Mouse (Mus musculus) layer of hippocampus, postnatal 36 days (tissue): Measurements from ENCODE around the gene Slc6a16. TPM values are rescaled to one million over a fixed set of nuclear protein-coding genes. Genes with fewer than 3 reads are reported as not detected.
"Not testable (repeated sequence)": the region's sequence is repeated elsewhere in the genome, so short reads cannot be mapped to it uniquely, and the experiment has no call there.

Experiments
- DNase-seq, 2 experiments: peaks; one replicate each; pipeline ENCODE4 v3.0.0; 2022
- total RNA-seq, 2 experiments: library from RNA; stranded (reverse); gene quantifications; 2 replicates each; pipeline ENCODE4 v1.2.3; 2021

The Slc6a16 gene
- total RNA-seq, 2 experiments from 2014 or later, result 2.0 to 2.8 TPM

DNA sequence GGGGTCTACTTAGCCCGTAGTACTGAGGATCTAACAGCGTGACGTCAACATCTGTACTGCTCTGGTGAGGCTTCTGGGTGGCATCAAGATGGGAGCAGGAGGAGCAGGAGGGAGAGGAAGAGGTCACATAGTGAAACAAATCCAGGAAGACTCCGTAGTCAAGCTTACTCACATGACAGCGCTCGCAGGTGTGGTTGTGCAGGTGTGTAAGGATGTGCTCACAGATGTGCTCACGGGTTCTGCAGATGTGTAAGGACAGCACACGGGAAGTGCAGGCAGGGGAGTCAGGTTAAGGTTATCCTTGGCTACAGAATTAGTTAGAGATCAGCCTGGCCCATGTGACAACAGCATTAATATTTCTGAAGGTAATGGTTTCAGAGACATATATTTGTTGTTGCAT is 12.9 kb downstream of the Slc6a16 start:
- DNase-seq, result no peak

DNA sequence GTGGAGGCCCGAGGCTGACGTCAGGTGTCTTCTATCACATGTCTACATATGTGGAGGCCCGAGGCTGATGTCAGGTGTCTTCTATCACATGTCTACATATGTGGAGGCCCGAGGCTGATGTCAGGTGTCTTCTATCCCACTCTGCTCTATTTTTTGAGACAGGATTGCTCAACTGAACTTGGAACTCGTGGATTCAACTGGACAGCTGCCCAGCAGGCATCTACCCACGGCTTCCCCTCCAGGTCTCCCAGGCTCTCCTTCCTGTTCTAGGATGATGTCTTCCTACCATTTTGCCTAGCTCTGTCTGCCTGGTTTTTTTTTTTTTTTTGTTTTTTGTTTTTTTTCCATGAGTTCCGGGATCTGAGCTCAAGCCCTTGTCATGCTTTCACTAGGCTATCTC is 14.9 kb downstream of the Slc6a16 start:
- DNase-seq, result not testable (repeated sequence)

DNA sequence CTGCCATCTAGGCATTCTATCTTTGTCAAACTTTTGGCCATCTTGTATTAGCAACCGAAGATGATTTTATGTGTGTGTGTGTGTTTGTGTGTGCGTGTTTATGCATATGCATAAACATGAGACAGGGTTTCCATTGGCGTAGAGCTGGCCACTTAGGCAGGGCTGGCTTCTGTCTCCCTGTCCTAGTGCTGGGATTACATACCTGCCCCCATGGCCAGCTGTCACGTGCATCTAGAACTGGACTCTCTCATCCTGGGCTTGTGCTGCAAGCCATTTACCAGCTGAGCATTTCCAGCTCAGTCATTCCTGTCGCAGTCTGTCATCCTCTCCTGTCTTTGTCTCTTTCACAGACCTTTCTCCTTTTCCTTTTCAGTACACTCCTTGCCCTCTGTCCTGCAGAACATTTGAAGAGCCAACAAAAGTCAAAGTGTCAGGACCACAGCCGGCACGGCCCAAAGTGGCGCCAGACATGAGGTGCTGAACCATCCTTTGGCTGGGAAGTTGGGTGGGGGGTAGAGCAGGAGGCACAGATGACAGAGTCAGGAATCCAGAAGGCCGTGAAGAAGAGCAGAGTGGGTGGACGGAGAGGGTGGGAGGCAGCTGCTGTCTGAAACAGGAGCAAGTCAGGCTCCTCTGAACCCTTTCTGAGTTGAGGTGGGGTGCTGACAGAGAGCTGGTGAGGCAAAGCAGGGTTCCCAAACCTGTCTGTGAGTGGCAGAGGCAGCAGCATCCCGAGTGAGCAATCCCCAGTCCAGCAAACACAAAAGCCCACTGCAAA is 16.4 kb downstream of the Slc6a16 start:
- peak; percentile 48 to 60 for DNase-seq

DNA sequence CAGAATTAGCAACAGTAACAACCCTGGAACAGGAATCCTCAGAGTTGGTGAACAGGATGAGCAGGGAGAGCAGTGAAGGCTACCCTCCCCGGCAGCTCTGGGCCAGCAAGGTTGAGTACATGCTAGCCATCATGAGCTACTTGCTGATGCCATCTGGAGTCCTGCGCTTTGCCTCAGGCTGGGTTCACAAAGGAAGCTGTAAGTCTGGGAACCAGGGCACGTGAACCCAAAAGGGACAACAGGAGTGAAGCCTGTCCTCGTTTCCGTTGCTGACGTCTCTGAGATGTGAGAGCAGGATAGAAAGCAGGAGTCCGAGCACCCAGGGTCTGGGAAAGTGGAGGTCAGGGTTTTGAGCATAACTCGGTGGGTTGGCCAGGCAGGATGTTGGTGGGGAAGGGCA is 18.4 kb downstream of the Slc6a16 start:
- DNase-seq, result no peak

DNA sequence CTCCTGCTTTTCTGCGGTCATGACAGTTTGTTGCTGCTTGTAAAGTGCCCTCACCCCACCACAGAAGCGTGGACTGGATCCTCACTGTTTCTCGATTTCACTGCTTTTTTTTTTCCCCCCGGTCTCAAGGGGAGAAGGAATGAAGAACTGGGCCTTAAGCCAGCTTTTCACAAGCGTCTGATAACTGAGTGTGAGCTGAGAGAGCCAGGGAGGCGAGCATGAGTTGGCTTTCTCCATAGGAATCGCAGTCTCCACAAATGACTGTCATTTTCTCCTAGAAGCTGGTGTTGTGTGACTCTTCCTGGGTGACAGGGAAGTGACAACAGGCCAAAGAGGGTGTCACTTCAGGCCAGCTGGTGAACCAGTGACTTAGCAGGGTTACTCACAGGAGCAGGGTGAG is 21.4 kb downstream of the Slc6a16 start:
- DNase-seq, result no peak

DNA sequence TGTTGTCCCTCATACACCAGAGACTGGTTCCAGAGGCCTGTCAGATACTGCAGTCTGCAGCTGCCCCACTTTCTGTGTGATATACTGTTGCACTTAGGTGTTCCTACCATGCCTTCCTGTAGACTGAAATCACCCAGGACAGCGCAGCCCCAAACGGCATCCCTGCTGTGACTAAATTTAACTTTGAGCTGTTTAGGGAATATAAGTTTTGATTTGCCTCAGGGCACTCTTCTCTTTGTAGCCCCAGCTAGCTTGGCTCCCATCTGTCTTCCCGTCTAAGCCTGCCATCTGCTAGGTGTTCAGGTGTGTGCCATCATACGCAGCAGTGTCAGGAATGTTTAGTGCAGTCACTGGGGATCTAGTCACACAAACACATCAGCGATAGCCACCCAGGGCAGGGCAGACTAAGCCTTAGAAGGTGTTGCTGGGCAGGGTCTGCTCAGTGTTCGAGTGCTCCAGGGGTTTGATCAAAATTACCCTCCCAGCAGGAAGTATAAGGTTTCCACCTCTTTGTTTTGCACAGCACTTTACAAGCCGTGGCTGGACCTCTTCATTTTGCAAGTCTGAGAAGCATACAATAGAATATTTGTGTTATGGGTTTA is 22.2 kb downstream of the Slc6a16 start:
- DNase-seq, result no peak

DNA sequence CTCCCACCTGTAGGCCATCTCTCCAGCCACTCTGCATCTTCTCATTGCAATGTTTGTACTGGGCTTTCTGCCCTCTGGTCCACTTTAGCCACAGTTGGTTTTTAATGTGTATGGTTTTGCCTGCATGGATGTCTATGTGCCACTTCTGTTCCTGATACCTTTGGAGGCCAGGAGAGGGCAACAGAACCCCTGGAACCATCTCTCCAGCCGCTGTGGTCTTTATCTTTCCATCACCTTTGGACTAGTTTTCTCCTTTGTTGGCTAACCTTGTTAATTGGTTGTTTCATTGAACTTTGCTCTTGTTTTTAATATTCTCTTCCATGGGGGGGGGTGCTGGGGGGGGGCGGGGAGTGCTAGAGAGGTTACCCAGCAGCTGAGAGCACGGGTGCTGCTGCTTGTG is 23.5 kb downstream of the Slc6a16 start:
- no peak for DNase-seq

DNA sequence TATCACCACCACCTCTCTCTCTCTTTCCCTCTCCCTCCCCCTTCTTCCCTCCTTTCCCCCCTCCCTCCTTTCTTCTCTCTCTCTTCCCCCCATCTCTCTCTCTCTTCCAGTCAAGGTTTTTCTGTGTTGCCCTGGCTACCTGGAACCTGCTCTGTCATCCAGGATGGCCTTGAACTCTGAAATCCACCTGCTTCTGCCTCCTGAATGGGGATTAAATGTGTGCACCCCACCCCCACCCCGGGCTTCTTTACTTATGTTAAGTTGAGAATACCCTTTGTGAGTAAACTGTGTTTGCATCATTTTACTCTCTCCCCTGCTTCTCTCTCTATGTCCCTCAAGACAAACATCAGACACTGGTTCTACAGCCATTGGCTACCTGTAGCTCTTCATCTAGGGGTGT is 24.6 kb downstream of the Slc6a16 start:
- DNase-seq, result no peak

DNA sequence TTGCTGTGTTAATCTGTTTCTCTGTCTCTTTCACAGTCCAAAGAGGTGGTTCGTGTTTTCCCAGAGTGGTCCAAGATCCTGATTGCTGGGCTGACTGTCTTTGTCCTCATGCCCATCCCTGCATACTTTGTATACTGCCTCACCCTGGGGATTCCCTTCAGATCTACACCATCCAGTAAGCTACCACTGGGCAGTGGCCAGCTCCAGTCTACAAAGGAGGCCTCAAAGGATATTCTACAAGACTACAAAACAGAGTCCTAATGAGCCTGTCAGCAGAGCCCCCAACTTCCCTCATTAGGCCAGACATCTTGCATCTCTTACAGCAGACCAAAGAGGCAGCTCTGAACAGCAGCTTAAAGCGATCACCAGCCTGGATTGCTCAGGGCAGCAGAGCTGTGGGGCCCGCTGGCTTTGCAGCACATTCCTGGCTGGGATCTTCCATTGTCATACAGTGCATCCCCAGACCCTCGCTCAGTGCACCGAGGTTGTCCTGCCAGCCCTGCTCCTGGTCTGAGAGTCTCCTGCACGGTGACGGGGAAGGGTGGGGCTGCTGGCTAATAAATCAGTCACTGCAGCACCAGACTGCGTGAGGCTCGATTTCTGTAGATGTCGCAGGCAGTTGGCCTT is 32.0 kb downstream of the Slc6a16 start:
- no peak for DNase-seq

DNA sequence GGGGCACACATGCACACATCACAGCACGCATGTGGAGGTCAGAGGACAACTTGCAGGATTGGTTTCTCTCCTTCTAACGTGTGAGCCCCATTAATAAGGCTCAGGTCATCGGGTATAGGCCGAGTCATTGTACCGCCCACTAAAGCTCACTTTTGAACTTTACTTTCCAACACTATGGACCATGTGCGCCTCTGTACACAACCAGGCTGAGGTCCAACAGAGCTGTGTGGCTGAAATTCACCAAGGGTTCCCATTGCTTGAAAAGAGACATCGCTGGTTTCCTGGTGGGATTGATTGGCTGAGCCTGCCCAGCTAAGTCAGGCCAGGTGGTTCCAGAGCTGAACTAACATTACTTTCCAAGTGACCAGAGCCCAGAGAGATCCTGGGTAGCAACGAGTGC is 32.8 kb downstream of the Slc6a16 start:
- no peak for DNase-seq

DNA sequence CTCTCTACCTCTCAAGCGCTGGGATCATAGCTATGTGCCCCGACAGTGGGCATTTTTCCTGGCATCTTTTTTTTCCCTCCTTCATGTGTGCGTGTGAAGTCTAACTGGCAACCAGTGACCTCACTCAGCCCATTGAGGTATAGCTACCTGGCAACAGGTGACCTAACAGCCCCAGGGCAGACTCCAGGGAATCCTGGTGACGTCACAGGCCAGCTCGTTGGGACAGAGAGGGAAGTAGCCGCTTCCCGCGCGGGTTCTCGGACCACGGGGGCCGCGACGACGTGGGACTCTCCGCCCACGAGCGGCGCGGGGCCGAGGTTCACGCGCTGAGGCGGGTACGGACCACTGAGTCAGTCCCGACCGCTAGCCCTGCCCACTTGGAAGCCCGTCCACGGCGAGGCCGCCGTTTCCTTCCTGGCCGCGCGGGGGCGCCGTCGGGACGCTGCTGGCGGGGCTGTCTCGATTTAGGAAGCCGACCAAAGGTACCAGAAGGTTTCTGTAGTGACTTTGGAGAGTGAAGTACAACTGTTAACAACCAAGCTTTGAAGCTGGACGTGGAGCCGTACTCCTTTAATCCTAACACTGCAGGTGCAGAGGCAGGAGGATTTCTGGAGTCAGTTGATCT is 36.4 kb downstream of the Slc6a16 start, which contains the start of gene Slc6a21:
Gene Slc6a21, plus strand, starts transcription at position 378 of the 625 bp plus-strand sequence.
- peak; percentile 63 to 70 for DNase-seq

DNA sequence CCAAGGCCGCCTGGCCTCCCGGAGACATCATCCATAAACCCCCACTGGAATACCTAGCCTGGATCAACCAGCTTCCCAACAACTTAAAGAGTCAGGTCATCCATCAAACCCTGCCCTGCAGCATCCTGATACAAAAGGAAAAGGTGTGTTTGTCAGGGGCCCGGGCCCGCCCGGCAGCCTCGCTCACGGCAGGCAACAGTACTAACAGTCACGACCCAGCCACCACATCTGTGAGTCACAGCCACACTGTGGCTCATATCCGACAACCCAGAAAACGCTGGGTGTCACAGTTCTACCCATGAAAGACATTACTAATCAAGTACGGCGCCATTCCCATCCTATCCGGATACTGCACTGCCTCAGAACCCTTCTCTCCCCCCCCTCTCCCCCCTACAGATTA is 45.6 kb downstream of the Slc6a16 start:
- DNase-seq, result no peak

DNA sequence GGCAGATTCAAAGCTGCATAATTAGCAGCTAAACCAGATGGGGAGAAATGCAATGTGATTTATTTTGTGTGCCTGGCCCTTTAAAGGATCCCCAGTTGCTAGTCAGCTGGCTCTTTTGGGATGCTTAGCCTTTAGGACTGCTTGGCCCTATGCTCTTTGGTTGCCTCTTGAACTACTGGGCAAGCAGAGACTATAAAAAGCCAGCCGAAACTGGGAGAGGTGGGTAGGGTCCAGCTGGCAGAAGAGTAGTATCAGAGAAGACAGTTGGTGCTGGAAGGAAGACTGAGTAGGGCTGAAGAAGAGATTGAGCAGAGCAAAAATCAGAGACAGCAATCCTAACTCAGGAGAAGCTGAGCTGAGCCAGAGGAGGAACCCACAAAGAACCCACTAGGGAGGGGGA is 55.7 kb downstream of the Slc6a16 start:
- DNase-seq, result no peak

DNA sequence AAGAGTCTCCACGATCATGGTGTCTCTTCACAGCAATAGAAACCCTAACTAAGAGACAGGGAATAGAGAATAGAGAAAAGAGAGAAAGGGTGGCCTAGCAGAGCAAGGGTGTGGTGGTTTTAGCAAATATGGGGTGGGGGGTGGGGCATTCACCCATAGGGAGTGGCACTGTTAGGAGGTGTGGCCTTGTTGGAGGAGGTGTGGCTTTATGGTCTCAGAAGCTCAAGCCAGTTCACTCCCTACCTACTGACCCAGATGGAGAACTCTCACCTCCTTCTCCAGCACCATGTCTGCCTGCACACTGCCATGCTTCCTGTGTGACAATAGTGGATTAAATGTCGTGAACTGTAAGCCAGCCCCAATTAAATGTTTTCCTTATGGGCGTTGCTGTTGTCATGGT is 56.7 kb downstream of the Slc6a16 start:
- DNase-seq, result no peak

DNA sequence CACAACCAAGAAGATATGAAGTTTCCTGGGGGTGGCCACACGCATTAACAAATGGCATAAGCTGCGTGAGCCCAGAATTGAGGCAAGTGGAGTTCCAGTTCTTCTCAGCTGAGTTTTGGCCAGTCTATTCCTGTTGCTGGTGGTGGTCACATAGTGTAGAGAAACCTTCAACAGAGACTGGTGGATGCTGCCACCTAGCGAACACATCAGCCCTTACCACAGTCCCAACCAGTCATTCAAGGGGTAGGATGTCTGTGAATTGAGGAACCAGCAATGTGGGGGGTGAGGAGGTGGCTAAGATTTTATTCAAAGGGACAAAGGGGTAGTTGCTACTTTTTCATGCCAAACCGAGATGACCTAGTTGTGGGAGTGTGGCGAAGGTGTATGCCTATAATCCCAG is 58.9 kb downstream of the Slc6a16 start:
- DNase-seq, result peak; percentile 62 to 64

DNA sequence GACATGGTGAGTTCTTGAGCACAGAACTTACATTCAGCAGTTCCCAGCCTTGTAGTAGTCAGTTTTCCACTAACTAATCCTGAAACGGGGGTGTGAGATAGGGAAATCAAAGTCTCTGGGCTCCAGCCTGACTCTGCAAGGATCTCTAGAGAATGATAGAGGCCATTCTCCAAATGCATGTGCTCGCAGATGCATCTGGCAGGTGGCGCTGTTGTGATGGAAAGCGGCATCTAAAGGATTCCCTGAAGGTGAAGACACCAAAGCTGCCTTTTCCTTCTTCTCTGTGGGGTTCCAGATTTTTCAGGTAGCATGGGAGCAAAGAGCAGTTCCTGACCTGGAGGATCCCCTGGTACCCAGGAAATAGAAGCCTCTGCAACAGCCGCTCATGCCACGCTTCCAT is 59.4 kb downstream of the Slc6a16 start:
- DNase-seq, result peak; percentile 66 to 69

DNA sequence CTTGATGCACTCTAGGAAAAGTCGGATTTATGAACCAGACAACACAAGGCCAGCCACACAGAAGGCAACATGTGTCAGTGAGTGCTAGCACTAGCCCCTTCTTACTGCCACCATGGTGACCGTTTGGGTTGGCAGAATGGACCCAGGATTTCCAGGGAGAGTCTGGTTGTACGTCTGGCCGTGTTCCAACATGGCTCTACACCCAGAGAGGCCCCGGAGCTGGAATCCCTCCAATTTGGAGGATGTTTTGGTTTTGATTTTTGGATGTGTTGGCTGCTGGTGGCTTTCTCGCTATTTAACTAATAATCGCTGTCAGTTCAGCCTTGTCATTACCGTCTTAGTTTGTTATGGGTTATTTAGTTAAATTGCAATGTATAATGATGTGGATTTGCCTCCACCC is 61.7 kb downstream of the Slc6a16 start:
- no peak for DNase-seq

DNA sequence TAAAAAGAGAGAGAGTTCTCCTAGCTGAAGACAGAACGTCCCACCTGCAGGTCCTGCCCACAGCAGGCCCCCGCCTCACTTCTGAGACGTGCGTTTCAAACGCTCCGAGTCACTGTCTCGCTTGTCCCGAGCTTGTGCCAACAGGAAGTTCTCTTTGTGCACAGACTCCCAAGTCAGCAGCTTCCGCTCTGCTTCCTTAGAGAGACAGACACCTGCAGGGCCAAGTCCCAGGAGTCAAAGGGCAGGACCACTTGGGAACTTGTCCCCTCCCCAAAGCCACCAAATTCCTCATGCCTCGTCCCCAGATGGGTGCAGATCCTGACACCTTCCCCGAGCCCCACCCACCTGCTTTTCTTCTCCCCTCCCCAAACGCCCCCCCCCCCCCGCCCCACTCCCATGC is 64.0 kb downstream of the Slc6a16 start:
- DNase-seq, result no peak

DNA sequence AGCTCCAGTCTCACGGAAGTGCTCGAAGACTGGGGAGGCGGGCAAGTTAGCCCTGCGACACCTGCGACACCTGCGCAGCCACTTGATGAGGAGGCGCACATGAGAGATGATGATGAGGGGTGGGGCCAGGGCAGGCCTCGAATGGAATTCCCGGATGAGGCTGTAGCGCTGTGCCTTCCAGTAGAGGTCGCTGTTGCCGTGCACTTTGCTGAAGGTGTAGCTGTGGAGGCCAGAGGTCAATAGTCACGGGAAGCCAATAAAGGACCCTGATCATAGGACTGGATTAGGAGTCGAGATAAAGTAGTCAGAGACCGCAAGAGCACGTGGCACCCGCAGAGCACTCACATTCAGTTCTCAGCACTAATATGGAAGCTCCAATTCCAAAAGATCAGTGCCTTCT is 64.4 kb downstream of the Slc6a16 start:
- peak; percentile 58 to 67 for DNase-seq

DNA sequence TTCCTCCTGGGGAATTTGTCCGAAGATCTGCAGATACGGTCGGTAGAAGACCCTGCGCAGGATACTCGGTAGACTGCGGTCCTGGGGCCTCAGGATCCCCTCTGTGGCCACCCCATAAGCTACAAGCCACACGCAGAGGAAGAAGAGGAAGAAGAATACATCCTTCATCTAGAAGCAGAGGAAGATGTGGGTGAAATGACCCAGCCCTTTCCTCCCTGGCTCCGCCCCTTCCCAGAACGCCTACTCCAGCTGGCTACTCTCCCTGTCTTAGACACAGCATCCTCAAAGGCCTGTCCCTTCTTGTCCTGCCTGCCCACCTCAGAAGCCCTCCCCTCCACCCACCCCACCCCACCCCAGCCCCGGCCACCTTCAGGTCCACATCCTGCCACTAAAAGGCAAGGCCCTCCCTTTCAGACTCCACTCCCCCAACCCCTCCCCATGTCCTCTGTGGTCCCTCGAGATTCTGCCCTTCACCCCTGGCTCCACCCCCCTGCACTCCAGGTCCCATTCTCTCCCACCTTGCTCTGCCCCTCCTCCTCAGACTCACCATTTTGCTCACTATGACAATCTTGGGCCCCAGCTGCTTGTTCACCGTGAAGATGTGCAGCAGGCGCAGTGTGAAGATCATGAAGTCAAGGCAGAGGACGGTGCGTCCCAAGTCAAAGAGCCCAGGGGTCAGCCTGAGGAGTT is 67.8 kb downstream of the Slc6a16 start:
- no peak for DNase-seq

DNA sequence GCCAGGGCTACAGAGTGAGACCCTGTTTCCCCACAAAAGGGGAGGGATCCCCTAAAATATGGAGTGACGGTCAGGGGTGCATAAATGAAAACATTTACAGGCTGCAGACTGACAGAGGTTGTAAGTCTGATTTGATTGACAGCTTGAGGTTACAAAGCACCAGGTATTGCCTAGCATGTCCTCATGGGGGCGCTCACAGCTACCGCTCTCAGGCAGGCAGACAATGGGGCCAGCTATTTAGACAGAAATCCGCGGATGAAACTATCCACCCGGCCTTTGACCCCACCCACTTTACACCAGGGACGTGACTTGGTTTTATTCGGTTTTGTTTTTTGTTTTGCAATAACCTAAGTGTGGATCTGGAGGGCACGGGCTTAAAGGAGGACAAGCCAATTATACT is 68.6 kb downstream of the Slc6a16 start:
- no peak for DNase-seq

DNA sequence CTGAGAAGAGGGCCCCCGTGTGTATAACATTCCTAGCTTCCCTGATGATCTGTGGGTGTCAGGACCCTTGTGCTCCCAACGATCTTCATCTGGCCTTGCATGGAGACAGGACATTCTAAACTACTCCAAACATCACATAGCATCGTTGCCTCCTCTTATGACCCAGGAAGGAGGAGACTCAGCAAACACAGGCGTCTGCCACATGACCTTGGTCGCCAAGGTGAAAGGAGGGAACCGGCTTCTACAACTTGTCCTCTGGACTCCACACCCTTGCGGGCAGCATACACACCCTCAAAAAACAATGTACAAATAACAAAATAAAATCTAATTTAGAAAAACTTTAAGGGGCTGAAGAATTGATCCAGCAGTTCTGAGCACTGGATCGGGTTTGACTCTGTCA is 71.1 kb downstream of the Slc6a16 start:
- no peak for DNase-seq
